Mouse (Mus musculus): Measurements from ENCODE around the gene Fstl3. TPM values are rescaled to one million over a fixed set of nuclear protein-coding genes. Genes with fewer than 3 reads are reported as not detected.

The Fstl3 gene
- polyA plus RNA-seq, 1 experiment from 2014 or later, result 18.1 TPM

- Histone ChIP-seq H3K27ac (ENCODE audit: low read length) (no peak overlapping the region), H3K4me2 (ENCODE audit: low read depth, low read length) (no peak overlapping the region), H3K9ac (ENCODE audit: low read length) (no peak overlapping the region), H3K27me3 (ENCODE audit: control insufficient read depth, insufficient read depth, low read length) (no peaks in the 10 kb centered on the region), H3K4me3 (replicated peaks; ENCODE audit: low read length) (no peak overlapping the region), H3K4me1 (ENCODE audit: control insufficient read depth, insufficient read depth, low read length) (0 out of 2 replicates have a peak, but pooled peaks cover 2% of the 10 kb centered on the region), H3K36me3 (ENCODE audit: control insufficient read depth, insufficient read depth, low read length) (0 out of 2 replicates have a peak, but pooled peaks cover 4% of the 10 kb centered on the region), H3K9me3 (replicated peaks; ENCODE audit: control insufficient read depth, low read length) (no peaks in the 10 kb centered on the region)
- WGBS, result 29% methylated on average over 15 of the region's 15 CpGs
- peak; percentile 51; the same call in 1 of the 2 replicates for ATAC-seq (ENCODE audit: insufficient read depth, low FRiP score)
These were observed 34.9 kb downstream of the Fstl3 start for GRCm38 (mm10) chr10:79811736-79812637.

GRCm38 (mm10) chr10:79814271-79814842, 37.3 kb downstream of the Fstl3 start:
- H3K4me1 ChIP-seq (ENCODE audit: control insufficient read depth, insufficient read depth, low read length), result 0 out of 2 replicates have a peak, but pooled peaks cover 4% of the 10 kb centered on the region

GRCm38 (mm10) chr10:79815671-79816494, 38.8 kb downstream of the Fstl3 start:
- Histone ChIP-seq H3K9ac (ENCODE audit: low read length) (no peak overlapping the region), H3K4me1 (ENCODE audit: control insufficient read depth, insufficient read depth, low read length) (peaks cover 14% of the 10 kb centered on the region; the same call in 1 of the 2 replicates), H3K4me2 (ENCODE audit: low read depth, low read length) (no peak overlapping the region)

More at GRCm38 (mm10) chr10:79814271-79814842, 37.3 kb downstream of the Fstl3 start:
- ATAC-seq (ENCODE audit: insufficient read depth, low FRiP score), result no peak
- WGBS, result 72% methylated on average over 5 of the region's 5 CpGs
- 0 out of 2 replicates have a peak, but pooled peaks cover 5% of the 10 kb centered on the region for H3K36me3 ChIP-seq (ENCODE audit: control insufficient read depth, insufficient read depth, low read length)
- H3K9me3 ChIP-seq (replicated peaks; ENCODE audit: control insufficient read depth, low read length), result no peaks in the 10 kb centered on the region
- H3K4me3 ChIP-seq (replicated peaks; ENCODE audit: low read length), result no peak overlapping the region
- H3K4me2 ChIP-seq (ENCODE audit: low read depth, low read length), result no peak overlapping the region
- H3K27ac ChIP-seq (ENCODE audit: low read length), result no peak overlapping the region
- H3K27me3 ChIP-seq (ENCODE audit: control insufficient read depth, insufficient read depth, low read length), result no peaks in the 10 kb centered on the region
- no peak overlapping the region for H3K9ac ChIP-seq (ENCODE audit: low read length)

GRCm38 (mm10) chr10:79817111-79817510, 40.0 kb downstream of the Fstl3 start:
- Histone ChIP-seq H3K9me3 (replicated peaks; ENCODE audit: control insufficient read depth, low read length) (no peaks in the 10 kb centered on the region), H3K27ac (ENCODE audit: low read length) (no peak overlapping the region; the same call in 1 of the 2 replicates), H3K9ac (ENCODE audit: low read length) (no peak overlapping the region), H3K4me1 (ENCODE audit: control insufficient read depth, insufficient read depth, low read length) (peaks cover 16% of the 10 kb centered on the region), H3K27me3 (ENCODE audit: control insufficient read depth, insufficient read depth, low read length) (no peaks in the 10 kb centered on the region), H3K4me3 (replicated peaks; ENCODE audit: low read length) (no peak overlapping the region), H3K4me2 (ENCODE audit: low read depth, low read length) (no peak overlapping the region), H3K36me3 (ENCODE audit: control insufficient read depth, insufficient read depth, low read length) (0 out of 2 replicates have a peak, but pooled peaks cover 5% of the 10 kb centered on the region)
- ATAC-seq (ENCODE audit: insufficient read depth, low FRiP score), result no peak
- WGBS, result 80% methylated on average over 2 of the region's 2 CpGs

More at GRCm38 (mm10) chr10:79815671-79816494, 38.8 kb downstream of the Fstl3 start:
- H3K4me3 ChIP-seq (replicated peaks; ENCODE audit: low read length), result no peak overlapping the region
- no peak for ATAC-seq (ENCODE audit: insufficient read depth, low FRiP score)
- no peaks in the 10 kb centered on the region for H3K9me3 ChIP-seq (replicated peaks; ENCODE audit: control insufficient read depth, low read length)
- H3K36me3 ChIP-seq (ENCODE audit: control insufficient read depth, insufficient read depth, low read length), result 0 out of 2 replicates have a peak, but pooled peaks cover 5% of the 10 kb centered on the region
- no peak overlapping the region for H3K27ac ChIP-seq (ENCODE audit: low read length)
- H3K27me3 ChIP-seq (ENCODE audit: control insufficient read depth, insufficient read depth, low read length), result no peaks in the 10 kb centered on the region
- WGBS, result 84% methylated on average over 12 of the region's 12 CpGs

- Histone ChIP-seq H3K9me3 (replicated peaks; ENCODE audit: control insufficient read depth, low read length) (no peaks in the 10 kb centered on the region), H3K9ac (ENCODE audit: low read length) (no peak overlapping the region), H3K4me2 (ENCODE audit: low read depth, low read length) (no peak overlapping the region), H3K27me3 (ENCODE audit: control insufficient read depth, insufficient read depth, low read length) (no peaks in the 10 kb centered on the region), H3K36me3 (ENCODE audit: control insufficient read depth, insufficient read depth, low read length) (0 out of 2 replicates have a peak, but pooled peaks cover 5% of the 10 kb centered on the region), H3K4me3 (replicated peaks; ENCODE audit: low read length) (no peak overlapping the region), H3K4me1 (ENCODE audit: control insufficient read depth, insufficient read depth, low read length) (peaks cover 24% of the 10 kb centered on the region), H3K27ac (ENCODE audit: low read length) (0 out of 2 replicates have a peak overlapping the region, but pooled peaks have one; percentile 18)
- WGBS, result 60% methylated on average over 4 of the region's 4 CpGs
- no peak for ATAC-seq (ENCODE audit: insufficient read depth, low FRiP score)
These were observed 41.2 kb downstream of the Fstl3 start for GRCm38 (mm10) chr10:79818225-79818624.

GRCm38 (mm10) chr10:79819606-79820005, 42.5 kb downstream of the Fstl3 start:
- H3K9me3 ChIP-seq (replicated peaks; ENCODE audit: control insufficient read depth, low read length), result no peaks in the 10 kb centered on the region
- no peak overlapping the region for H3K27ac ChIP-seq (ENCODE audit: low read length)
- H3K36me3 ChIP-seq (ENCODE audit: control insufficient read depth, insufficient read depth, low read length), result 0 out of 2 replicates have a peak, but pooled peaks cover 5% of the 10 kb centered on the region
- no peak overlapping the region for H3K4me2 ChIP-seq (ENCODE audit: low read depth, low read length)
- ATAC-seq (ENCODE audit: insufficient read depth, low FRiP score), result no peak
- no peak overlapping the region for H3K9ac ChIP-seq (ENCODE audit: low read length)
- H3K4me3 ChIP-seq (replicated peaks; ENCODE audit: low read length), result no peak overlapping the region
- WGBS, result 89% methylated on average over 17 of the region's 17 CpGs
- peaks cover 29% of the 10 kb centered on the region for H3K4me1 ChIP-seq (ENCODE audit: control insufficient read depth, insufficient read depth, low read length)
- H3K27me3 ChIP-seq (ENCODE audit: control insufficient read depth, insufficient read depth, low read length), result no peaks in the 10 kb centered on the region

GRCm38 (mm10) chr10:79820277-79820676, 43.2 kb downstream of the Fstl3 start:
- H3K36me3 ChIP-seq (ENCODE audit: control insufficient read depth, insufficient read depth, low read length), result 0 out of 2 replicates have a peak, but pooled peaks cover 5% of the 10 kb centered on the region
- H3K4me1 ChIP-seq (ENCODE audit: control insufficient read depth, insufficient read depth, low read length), result peaks cover 32% of the 10 kb centered on the region
- peak overlapping the region; percentile 15; the same call in 1 of the 2 replicates for H3K4me2 ChIP-seq (ENCODE audit: low read depth, low read length)

GRCm38 (mm10) chr10:79820782-79821181, 43.7 kb downstream of the Fstl3 start, which contains the start of gene Misp:
TSS of gene Misp (plus strand) at chr10:79820989.
- H3K4me2 ChIP-seq (ENCODE audit: low read depth, low read length), result peak within 1 kb of the TSS; percentile 50
- peak within 1 kb of the TSS; percentile 15 for H3K4me3 ChIP-seq (replicated peaks; ENCODE audit: low read length)
- H3K4me1 ChIP-seq (ENCODE audit: control insufficient read depth, insufficient read depth, low read length), result peaks cover 32% of the 10 kb centered on the region
- H3K9me3 ChIP-seq (replicated peaks; ENCODE audit: control insufficient read depth, low read length), result no peaks in the 10 kb centered on the region
- 44% methylated on average over 11 of the region's 11 CpGs for WGBS
- no peaks in the 10 kb centered on the region for H3K27me3 ChIP-seq (ENCODE audit: control insufficient read depth, insufficient read depth, low read length)
- peak within 1 kb of the TSS; percentile 67 for H3K9ac ChIP-seq (ENCODE audit: low read length)
- peak; percentile 26; the same call in 1 of the 2 replicates for ATAC-seq (ENCODE audit: insufficient read depth, low FRiP score)
- H3K36me3 ChIP-seq (ENCODE audit: control insufficient read depth, insufficient read depth, low read length), result 0 out of 2 replicates have a peak, but pooled peaks cover 5% of the 10 kb centered on the region
- peak within 1 kb of the TSS; percentile 95 for H3K27ac ChIP-seq (ENCODE audit: low read length)

More at GRCm38 (mm10) chr10:79820277-79820676, 43.2 kb downstream of the Fstl3 start:
- Histone ChIP-seq H3K9ac (ENCODE audit: low read length) (peak overlapping the region; percentile 46; the same call in 1 of the 2 replicates), H3K27ac (ENCODE audit: low read length) (peak overlapping the region; percentile 95), H3K4me3 (replicated peaks; ENCODE audit: low read length) (no peak overlapping the region), H3K9me3 (replicated peaks; ENCODE audit: control insufficient read depth, low read length) (no peaks in the 10 kb centered on the region), H3K27me3 (ENCODE audit: control insufficient read depth, insufficient read depth, low read length) (no peaks in the 10 kb centered on the region)
- WGBS, result 78% methylated on average over 8 of the region's 8 CpGs
- ATAC-seq (ENCODE audit: insufficient read depth, low FRiP score), result no peak

All from stomach, embryonic 16.5 days (tissue).